Mouse (Mus musculus): ENCODE measurements around the gene Sh3kbp1. TPM values are rescaled to one million over a fixed set of nuclear protein-coding genes. Genes with fewer than 3 reads are reported as not detected.
"Not testable (repeated sequence)": the region's sequence is repeated elsewhere in the genome, so short reads cannot be mapped to it uniquely, and the experiment has no call there.

Sh3kbp1 gene
- 30.6 and 37.6 TPM in 2 replicates for polyA plus RNA-seq (2012; rRNA removed)

DNA sequence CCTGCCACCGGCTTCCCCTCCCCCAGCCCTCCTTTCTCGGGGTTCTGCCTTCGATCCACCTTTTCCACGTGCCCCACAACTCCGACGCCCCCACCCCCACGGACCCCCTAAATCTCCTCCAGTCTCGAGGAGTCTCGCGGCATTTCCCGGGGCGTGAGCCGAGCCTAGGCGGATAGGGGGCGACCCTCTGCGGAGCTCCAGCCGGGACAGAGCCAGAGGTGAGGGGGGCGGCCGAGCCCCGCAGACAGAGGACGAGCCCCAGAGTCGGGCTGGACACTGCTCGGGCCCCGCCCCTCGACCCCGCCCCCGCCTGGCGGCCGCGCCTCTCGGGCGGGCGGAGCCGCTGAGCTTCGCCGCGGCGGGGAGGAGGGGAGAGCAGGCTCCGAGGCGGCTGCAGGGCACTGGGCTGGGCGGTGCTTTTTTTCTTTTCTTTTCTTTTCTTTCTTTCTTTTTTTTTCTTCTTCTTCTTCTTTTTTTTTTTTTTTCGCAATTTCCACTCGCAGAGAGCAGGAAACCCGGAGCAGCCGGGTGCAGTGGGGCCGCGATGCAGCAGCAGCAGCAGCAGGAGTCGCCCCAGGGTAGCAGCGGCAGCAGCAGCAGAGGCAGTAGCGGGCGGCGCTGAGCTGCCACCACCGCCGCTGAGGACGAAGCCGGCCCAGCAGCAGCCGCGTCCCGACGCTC is at the start of gene Sh3kbp1:
TSS of gene Sh3kbp1 (plus strand) at position 366 of the 681 bp plus-strand sequence.
- DNase-seq (ENCODE audit: extremely low spot score in 1 of 2, low spot score in 1 of 2) = peak in 1 of 2 experiments; percentile 46

GRCm38 (mm10) chrX:159584738-159585137 is 42.3 kb upstream of the Sh3kbp1 start:
- DNase-seq (ENCODE audit: extremely low spot score in 1 of 2, low spot score in 1 of 2) = not testable (repeated sequence)

- DNase-seq (ENCODE audit: extremely low spot score in 1 of 2, low spot score in 1 of 2) = no peak
These were observed 35.4 kb upstream of the Sh3kbp1 start for GRCm38 (mm10) chrX:159591633-159592032.

DNA sequence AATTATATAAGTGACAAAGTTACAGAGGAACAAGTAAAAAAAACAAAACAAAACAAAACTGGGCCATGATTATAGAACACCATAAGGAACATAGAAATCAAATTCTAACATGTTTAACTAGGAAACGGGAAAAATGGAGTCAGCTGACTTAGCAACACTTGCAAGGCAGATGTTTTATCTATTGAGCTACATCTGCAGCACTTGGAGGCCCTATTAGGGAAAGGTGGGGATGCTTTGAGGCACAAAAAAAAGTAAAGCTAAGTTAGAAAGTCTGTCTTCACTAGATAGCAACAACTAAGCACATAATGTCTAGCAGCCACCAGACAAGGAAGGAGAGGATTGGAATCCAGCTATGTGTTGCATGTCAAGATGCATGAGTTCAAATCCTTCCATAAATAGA is 29.6 kb upstream of the Sh3kbp1 start:
- no peak for DNase-seq (ENCODE audit: extremely low spot score in 1 of 2, low spot score in 1 of 2)

GRCm38 (mm10) chrX:159604832-159605231 is 22.2 kb upstream of the Sh3kbp1 start:
- no peak for DNase-seq (ENCODE audit: extremely low spot score in 1 of 2, low spot score in 1 of 2)

GRCm38 (mm10) chrX:159606936-159607335 is 20.1 kb upstream of the Sh3kbp1 start:
- peak in 1 of 2 experiments; percentile 44 for DNase-seq (ENCODE audit: extremely low spot score in 1 of 2, low spot score in 1 of 2)

GRCm38 (mm10) chrX:159626208-159626906 is 715 bp upstream of the Sh3kbp1 start:
- peak; percentile 20 to 66 for DNase-seq (ENCODE audit: extremely low spot score in 1 of 2, low spot score in 1 of 2)

GRCm38 (mm10) chrX:159627588-159628566 is 805 bp downstream of the Sh3kbp1 start:
- peak in 1 of 2 experiments; percentile 19 for DNase-seq (ENCODE audit: extremely low spot score in 1 of 2, low spot score in 1 of 2)

GRCm38 (mm10) chrX:159628629-159629028 is 1.6 kb downstream of the Sh3kbp1 start:
- no peak for DNase-seq (ENCODE audit: extremely low spot score in 1 of 2, low spot score in 1 of 2)

DNA sequence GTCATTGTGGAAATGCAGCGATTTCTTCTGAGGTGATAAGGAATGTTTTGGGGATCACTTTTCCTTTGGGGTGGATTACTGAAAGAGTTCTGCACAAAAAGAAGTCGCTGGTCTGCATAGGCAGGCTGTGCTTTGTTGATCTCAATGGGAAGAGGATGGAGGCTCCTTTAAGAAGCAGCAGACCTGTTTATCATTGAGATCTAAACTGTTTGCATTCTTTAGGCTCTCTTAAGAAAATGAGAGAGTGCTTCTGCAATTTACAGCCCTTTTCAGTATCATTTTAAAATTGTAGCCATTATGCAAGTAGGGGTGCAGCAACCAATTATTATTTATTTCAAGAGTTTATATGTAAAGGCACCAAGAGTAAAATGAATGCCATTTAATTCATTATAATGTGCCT is 2.1 kb downstream of the Sh3kbp1 start:
- no peak for DNase-seq (ENCODE audit: extremely low spot score in 1 of 2, low spot score in 1 of 2)

DNA sequence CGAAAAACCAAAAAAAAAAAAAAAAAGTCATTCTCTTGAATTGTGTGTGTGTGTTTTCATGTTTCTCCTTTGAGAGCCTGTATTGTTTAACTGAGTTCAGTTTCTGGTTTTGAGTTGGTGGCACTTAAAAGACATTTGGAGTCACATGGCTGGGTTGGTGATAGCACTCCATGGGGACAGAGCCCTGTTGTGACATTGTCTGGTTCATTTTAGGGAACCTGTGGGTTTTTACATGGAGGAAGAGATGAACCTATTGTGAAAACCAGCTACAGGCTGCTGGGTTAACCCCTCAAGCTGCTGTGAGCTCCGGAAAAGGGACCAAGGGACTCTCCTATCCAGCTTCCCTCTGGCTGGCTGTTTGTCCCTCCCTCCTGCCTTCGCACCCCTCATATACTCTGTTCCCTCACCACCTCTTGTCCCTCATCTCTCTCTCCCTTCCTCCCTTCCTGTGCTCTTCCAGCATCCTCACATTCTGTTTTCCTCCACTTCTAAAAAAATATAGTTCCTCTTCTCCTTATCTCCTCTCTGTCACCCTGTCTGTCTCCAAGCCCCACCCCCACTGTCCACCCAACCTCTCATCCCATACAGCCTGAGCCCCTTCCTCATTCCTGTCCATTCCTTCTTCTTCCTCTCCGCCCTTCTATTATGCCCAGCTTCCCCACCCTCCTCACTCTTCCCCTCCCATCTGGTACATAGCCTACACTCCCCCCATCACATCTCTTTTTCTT is 11.6 kb downstream of the Sh3kbp1 start:
- DNase-seq (ENCODE audit: extremely low spot score in 1 of 2, low spot score in 1 of 2) = no peak

- DNase-seq (ENCODE audit: extremely low spot score in 1 of 2, low spot score in 1 of 2) = no peak
These were observed 12.9 kb downstream of the Sh3kbp1 start for GRCm38 (mm10) chrX:159639991-159640390.

- DNase-seq (ENCODE audit: extremely low spot score in 1 of 2, low spot score in 1 of 2) = no peak
These were observed 18.2 kb downstream of the Sh3kbp1 start for GRCm38 (mm10) chrX:159645314-159645713.

GRCm38 (mm10) chrX:159647564-159647963 is 20.5 kb downstream of the Sh3kbp1 start:
- DNase-seq (ENCODE audit: extremely low spot score in 1 of 2, low spot score in 1 of 2) = no peak

- no peak for DNase-seq (ENCODE audit: extremely low spot score in 1 of 2, low spot score in 1 of 2)
These were observed 21.5 kb downstream of the Sh3kbp1 start for GRCm38 (mm10) chrX:159648598-159648997.

DNA sequence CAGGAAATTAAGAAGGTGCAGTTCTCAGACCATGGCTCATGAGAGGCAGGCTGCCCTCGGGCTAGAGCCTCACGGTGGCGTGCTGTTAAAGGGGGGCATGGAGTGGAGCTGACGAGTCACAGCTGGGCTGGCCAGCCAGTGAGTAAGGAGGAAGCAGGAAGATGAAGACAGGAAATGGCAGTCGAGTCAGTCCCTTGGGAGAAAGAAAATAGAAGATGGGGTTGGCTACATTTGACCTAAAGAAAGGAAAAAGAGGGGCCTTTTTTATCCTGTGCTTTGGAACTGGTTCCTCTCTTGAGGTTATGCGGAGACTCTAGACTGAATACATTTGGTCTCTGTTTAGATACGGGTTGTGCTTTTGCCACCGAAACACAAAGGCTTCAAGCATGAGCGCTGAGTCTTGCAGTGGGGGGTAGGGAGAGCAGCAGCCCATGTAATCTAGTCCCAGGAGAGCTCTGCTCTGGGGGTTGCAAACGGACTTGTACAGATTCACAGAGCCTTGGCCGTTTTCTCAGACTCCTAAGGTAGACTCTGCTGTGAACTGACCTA is 23.1 kb downstream of the Sh3kbp1 start:
- DNase-seq (ENCODE audit: extremely low spot score in 1 of 2, low spot score in 1 of 2) = no peak

GRCm38 (mm10) chrX:159650727-159651126 is 23.7 kb downstream of the Sh3kbp1 start:
- no peak for DNase-seq (ENCODE audit: extremely low spot score in 1 of 2, low spot score in 1 of 2)

GRCm38 (mm10) chrX:159671388-159671787 is 44.3 kb downstream of the Sh3kbp1 start:
- no peak for DNase-seq (ENCODE audit: extremely low spot score in 1 of 2, low spot score in 1 of 2)

GRCm38 (mm10) chrX:159672466-159672865 is 45.4 kb downstream of the Sh3kbp1 start:
- DNase-seq (ENCODE audit: extremely low spot score in 1 of 2, low spot score in 1 of 2) = no peak

- peak in 1 of 2 experiments; percentile 7 for DNase-seq (ENCODE audit: extremely low spot score in 1 of 2, low spot score in 1 of 2)
These were observed 49.2 kb downstream of the Sh3kbp1 start for GRCm38 (mm10) chrX:159676242-159676641.

All from frontal cortex, adult 2 months (tissue).